Mouse (Mus musculus) thymus, adult 2 months (tissue): ENCODE data around the gene Gm17428.

Experiments
- CTCF ChIP-seq: fragments of 200-500 bp; IDR thresholded peaks from 2 replicates; pipeline ENCODE4 v1.5.1; 2012; ENCODE audit warnings: mild to moderate bottlenecking, control low read depth, low read length, moderate library complexity, borderline replicate concordance; ENCODE audit not compliant: control insufficient read depth, poor library complexity, insufficient read depth; ENCODE audit errors: extremely low read depth
- POLR2A ChIP-seq: fragments of 200-500 bp; IDR thresholded peaks from 2 replicates; pipeline ENCODE4 v1.6.1; 2012; ENCODE audit warnings: mild to moderate bottlenecking, low read length, control low read depth, moderate library complexity; ENCODE audit not compliant: control insufficient read depth, poor library complexity, insufficient read depth; ENCODE audit errors: extremely low read depth

DNA sequence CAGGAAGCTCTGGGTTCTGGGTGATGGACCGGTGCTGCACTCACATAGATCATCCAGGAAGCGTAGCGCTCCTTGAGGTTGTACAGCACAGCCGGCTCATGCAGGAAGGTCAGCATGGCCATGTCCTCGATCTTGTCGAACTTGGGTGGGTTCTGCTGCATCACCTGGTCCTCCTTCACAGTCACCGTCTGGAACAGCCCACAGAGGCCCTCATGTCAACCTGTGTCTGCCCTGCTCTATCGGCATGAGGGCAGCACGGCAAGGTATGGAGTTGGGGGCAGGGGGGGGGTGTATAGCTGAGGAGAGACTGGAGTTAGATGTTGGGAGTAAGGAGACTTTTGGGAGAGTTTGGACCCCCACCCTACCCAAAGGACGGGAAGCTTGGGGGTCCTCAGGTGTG lies 15.5 kb downstream of the Gm17428 start:
- TF ChIP-seq CTCF, result no peak
- TF ChIP-seq POLR2A, result no peak
